Mouse (Mus musculus): ENCODE measurements around the gene Zdhhc3. TPM values are rescaled to one million over a fixed set of nuclear protein-coding genes. Genes with fewer than 3 reads are reported as not detected.

The Zdhhc3 gene
- total RNA-seq, 2 experiments from 2014 or later: 53.5 to 76.3 TPM

GRCm38 (mm10) chr9:123123017-123123416 is 10.0 kb upstream of the Zdhhc3 start:
- no peak for DNase-seq (ENCODE audit: low spot score in 2 of 2)

- no peak for DNase-seq (ENCODE audit: low spot score in 2 of 2)
Observed at GRCm38 (mm10) chr9:123115566-123115965, 2.6 kb upstream of the Zdhhc3 start.

- DNase-seq (ENCODE audit: low spot score in 2 of 2): no peak
Observed at GRCm38 (mm10) chr9:123113931-123114330, 926 bp upstream of the Zdhhc3 start.

GRCm38 (mm10) chr9:123111751-123112221 is 1.2 kb downstream of the Zdhhc3 start:
- DNase-seq (ENCODE audit: low spot score in 2 of 2): no peak

GRCm38 (mm10) chr9:123109188-123109587 is 3.8 kb downstream of the Zdhhc3 start:
- DNase-seq (ENCODE audit: low spot score in 2 of 2): no peak

GRCm38 (mm10) chr9:123107186-123107585 is 5.8 kb downstream of the Zdhhc3 start:
- no peak for DNase-seq (ENCODE audit: low spot score in 2 of 2)

- DNase-seq (ENCODE audit: low spot score in 2 of 2): no peak
Observed at GRCm38 (mm10) chr9:123104362-123104761, 8.6 kb downstream of the Zdhhc3 start.

GRCm38 (mm10) chr9:123103425-123103824 is 9.6 kb downstream of the Zdhhc3 start:
- no peak for DNase-seq (ENCODE audit: low spot score in 2 of 2)

GRCm38 (mm10) chr9:123099631-123100455 is 13.2 kb downstream of the Zdhhc3 start:
- DNase-seq (ENCODE audit: low spot score in 2 of 2): no peak

- no peak for DNase-seq (ENCODE audit: low spot score in 2 of 2)
Observed at GRCm38 (mm10) chr9:123090844-123091243, 22.2 kb downstream of the Zdhhc3 start.

- DNase-seq (ENCODE audit: low spot score in 2 of 2): no peak
Observed at GRCm38 (mm10) chr9:123087558-123087957, 25.4 kb downstream of the Zdhhc3 start.

GRCm38 (mm10) chr9:123085373-123085772 is 27.6 kb downstream of the Zdhhc3 start:
- no peak for DNase-seq (ENCODE audit: low spot score in 2 of 2)

- DNase-seq (ENCODE audit: low spot score in 2 of 2): no peak
Observed at GRCm38 (mm10) chr9:123080796-123081195, 32.2 kb downstream of the Zdhhc3 start.

- DNase-seq (ENCODE audit: low spot score in 2 of 2): no peak
Observed at GRCm38 (mm10) chr9:123080355-123080754, 32.6 kb downstream of the Zdhhc3 start.

GRCm38 (mm10) chr9:123079149-123079548 is 33.9 kb downstream of the Zdhhc3 start:
- DNase-seq (ENCODE audit: low spot score in 2 of 2): no peak

GRCm38 (mm10) chr9:123060172-123060571 is 52.8 kb downstream of the Zdhhc3 start:
- DNase-seq (ENCODE audit: low spot score in 2 of 2): no peak

- no peak for DNase-seq (ENCODE audit: low spot score in 2 of 2)
Observed at GRCm38 (mm10) chr9:123058724-123059292, 54.2 kb downstream of the Zdhhc3 start.

GRCm38 (mm10) chr9:123047665-123048064 is 65.3 kb downstream of the Zdhhc3 start:
- DNase-seq (ENCODE audit: low spot score in 2 of 2): no peak

- no peak for DNase-seq (ENCODE audit: low spot score in 2 of 2)
Observed at GRCm38 (mm10) chr9:123034426-123034825, 78.6 kb downstream of the Zdhhc3 start, which contains the start of gene Tgm4. Tgm4 (plus strand) TSS chr9:123034726.

GRCm38 (mm10) chr9:123031496-123032246 is 81.3 kb downstream of the Zdhhc3 start:
- no peak for DNase-seq (ENCODE audit: low spot score in 2 of 2)

- DNase-seq (ENCODE audit: low spot score in 2 of 2): no peak
Observed at GRCm38 (mm10) chr9:123024201-123024600, 88.8 kb downstream of the Zdhhc3 start.

Data from adrenal gland, adult 18-20 months (tissue).